Mouse (Mus musculus) gastrocnemius, adult 18-20 months (tissue): ENCODE data around the gene Slc1a1. TPM values are rescaled to one million over a fixed set of nuclear protein-coding genes. Genes with fewer than 3 reads are reported as not detected.

Experiments
- DNase-seq: peaks from one replicate; pipeline ENCODE4 v3.0.0; 2021; ENCODE audit warnings: low spot score
- total RNA-seq, 2 experiments: library from RNA; stranded (reverse); gene quantifications; 2 replicates each; pipeline ENCODE4 v1.2.3; 2021

Gene Slc1a1
- total RNA-seq, 2 experiments from 2014 or later = 3.1 to 3.6 TPM

DNA sequence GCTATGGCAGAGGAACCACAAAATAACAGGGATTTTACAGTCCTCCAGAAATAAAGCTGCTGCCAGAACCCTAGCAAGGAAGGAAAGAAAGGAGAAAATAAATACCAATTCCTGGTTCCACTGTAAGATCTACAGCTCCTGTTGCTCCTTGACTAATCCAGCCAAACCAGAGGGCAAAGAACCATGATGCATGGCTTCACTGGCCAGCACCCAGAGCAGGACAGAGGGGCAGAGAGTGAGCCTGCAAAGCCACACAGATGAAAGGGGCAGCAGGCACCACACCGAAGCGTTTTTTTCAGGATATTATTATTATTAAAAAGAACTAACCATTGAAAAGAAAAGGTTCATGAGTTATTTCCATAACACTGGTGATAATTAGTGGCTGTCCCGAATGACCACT, 17.2 kb downstream of the Slc1a1 start:
- no peak for DNase-seq

DNA sequence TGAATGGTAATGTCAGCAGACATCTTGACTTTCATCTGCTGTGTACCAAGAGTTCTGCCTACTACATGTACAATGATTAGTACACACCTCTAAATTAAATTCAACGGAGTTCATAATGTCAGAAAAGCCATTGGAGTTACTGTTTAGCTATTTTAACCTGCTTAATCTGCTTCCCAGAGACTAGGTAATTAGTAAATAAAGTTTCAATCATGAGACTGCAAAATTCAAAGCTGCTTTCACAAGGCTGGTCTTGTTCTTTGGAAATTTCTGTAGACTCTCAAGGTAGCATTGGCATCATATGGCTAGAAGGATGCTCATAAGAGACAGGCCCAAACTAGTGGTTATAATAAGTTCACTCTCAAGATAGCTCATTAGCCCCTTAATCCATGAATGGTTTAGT, 20.0 kb downstream of the Slc1a1 start:
- no peak for DNase-seq

DNA sequence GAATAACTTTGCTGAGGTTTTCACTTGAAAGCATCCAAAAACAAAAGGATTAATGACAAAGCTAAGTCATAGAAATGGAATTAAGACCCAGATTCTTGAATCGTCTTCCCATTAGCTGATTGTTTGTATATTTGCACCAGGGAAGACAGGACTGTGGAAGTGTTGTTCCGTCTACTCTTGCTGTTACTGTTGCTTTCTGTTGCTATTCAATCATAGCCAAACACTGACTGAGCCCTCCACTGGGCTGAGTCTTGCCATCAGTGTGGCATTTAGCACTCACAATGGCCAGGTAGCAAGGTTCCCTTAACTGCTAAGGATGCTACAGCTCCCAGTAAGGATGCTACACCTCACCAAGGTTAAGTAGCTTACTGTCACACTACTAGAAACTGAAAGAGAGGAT, 25.4 kb downstream of the Slc1a1 start:
- DNase-seq = no peak

DNA sequence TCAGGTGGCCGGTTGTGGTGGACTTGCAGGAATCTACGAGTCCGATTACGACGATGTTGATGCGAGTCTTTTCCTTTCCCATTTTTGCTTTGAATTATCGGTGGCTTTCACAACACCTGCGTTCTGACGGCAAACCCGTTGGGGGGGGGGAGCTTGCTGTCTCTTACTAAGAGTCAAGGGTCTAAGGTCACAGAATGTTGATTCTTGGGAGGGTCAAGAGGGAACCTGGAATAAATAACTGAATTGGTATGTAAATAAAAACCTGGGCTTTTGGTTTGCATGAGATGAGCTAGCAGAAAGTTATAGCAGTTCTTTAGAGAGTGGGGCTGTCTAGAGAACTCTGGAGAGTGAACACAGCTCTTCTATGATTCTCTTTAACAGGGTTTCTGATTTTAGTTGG, 28.8 kb downstream of the Slc1a1 start:
- no peak for DNase-seq

DNA sequence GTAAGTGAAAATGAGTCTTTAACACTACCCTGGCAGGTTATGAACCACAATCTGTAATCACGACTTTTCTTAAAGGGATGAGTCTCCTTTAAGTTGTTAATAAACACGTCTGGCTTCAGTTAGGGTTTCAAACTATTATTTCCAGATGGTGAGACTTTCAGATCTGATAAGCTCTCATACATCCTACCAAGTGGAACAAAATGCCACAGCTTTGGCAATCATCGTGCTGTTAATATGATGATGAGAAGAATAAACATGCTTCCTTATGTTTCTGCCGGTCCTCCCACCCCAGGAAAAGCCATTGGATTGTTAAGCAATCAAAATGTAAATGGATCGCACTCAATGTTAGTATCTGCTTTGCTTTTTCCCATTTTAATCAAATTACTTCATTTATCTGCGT, 30.1 kb downstream of the Slc1a1 start:
- DNase-seq = no peak

DNA sequence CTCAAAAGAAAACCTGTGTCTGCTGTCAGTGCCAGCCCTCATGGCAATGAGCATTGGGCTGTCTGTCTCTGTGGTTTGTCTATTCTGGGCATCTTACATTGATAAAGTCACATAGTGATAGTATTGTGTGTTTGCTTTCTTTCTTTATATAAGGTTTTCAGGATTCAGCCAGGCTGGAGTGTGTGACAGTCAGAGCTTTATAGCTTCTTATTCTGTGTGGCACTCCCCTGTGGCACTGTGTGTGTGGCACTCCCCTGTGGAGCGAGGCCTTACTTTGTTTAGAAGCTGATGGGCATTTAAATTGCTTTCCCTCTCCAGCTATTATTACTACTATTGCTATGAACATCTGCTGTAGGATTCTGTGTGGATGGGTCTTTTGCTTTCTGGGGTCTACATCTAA, 30.7 kb downstream of the Slc1a1 start:
- DNase-seq = no peak

DNA sequence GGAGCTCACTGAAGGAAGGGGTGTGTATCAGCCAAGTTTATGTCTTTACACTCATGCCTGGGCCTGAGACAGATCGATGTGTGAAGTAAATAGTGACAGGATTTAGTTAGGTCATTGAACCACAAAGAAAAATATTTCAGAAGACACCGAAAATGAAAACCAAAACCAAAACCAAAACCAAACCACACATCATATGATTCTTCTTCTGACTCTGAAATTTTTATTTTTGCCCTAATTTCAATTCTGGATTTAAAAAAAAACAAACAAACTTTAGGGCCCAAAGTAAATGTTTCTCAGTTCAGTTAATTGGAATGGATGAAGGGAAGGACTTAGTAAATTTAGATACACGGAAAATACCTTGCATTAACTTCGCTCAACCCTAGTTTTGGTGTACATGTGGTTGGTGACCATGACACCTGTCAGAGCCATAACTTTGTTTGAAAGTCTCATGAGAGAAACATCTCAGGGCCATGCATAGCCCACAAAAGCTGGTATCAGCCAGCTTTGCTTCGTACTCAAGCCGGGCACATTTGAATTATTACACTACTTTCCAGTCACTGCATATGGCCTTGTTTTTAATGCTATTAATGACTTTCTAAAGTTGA, 34.5 kb downstream of the Slc1a1 start:
- DNase-seq = no peak

DNA sequence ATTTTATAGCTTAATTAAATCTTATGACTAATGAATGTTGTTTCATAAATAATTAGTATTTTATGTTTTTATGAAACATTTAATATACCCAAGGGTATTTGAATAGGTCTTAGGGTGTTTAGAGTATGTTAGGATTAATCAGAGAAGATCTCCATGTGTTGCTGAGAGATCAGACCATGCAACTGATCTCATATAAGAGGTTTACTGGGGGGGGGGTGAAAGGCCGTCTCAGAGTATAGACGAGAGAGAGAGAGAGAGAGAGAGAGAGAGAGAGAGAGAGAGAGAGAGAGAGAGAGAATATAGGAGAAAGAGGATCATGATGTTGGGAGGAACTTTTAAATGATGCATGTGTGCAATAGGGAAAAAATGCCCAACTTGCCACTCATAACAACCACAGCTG, 35.5 kb downstream of the Slc1a1 start:
- no peak for DNase-seq

DNA sequence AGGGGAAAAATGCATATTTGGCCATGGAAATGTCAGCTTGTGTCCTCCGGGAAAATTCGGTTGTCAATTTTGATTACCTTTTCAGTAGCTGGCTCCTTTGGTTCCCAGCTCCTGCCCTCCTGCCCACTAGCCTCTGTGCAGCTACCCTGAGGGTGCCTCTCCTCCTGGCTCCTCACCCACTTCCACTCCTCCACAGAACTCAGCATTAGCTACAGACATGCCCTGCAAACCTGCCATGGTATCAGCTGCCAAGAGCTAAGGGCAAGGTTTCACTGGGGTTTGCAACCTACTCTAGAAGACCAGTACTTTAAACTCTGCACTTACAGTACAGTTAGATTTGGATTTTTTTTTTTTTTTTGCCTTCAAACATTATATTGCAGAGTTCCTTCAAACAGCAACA, 44.6 kb downstream of the Slc1a1 start:
- DNase-seq = no peak

DNA sequence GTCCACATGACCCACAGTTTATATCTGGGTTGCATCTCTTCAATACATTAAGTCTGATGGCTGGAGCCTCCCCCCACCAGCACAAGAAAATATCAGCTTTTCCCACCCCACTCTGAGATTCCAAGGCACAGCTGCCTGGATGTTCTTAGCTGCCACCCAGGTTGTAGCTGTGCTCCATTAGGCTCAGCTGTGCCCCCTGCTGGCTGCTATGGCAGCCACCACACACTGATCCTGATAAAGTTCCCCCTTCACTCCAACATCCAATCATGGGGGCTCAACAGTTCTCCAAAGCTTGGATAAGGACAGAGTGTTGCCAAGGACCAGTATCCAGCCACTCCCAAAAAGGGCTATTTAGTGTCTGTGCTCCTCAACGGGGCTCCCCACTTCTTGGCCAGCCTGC, 48.3 kb downstream of the Slc1a1 start:
- no peak for DNase-seq

DNA sequence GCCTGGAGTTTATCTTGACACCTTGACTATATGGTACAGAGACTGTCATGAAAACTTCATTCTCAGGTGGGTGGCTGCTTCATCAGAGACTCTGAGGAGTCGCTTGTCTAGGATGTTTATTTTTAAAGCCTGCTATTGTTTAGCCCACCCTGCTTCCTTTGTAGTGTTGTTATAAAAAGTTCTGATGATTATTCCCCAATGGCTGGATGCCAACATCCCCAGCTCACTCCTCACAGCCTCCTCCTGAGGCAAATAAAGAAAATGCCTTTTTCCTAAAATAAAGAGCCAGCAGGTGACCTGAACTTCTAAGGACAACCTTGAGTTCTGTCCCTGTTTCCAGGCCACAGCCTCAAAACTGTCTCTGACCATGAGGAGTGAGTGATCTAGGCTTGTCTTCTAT, 53.6 kb downstream of the Slc1a1 start:
- no peak for DNase-seq

DNA sequence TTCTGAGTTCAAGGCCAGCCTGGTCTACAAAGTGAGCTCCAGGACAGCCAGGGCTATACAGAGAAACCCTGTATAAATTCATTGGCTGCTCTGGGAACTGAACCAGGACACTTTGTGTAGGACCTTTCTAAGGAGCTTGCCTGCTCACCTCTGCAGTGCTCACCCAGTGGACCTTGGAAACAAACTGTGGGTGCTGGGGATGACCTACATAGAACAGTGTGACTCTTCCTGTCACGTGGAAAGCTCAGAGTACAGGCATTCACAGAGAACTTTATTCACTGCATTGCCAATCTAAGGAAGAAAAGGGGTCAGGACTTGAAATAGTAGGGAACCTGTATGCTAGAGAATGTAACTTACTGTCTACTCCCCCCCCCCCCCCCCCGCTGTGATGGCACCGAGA, 54.4 kb downstream of the Slc1a1 start:
- no peak for DNase-seq

DNA sequence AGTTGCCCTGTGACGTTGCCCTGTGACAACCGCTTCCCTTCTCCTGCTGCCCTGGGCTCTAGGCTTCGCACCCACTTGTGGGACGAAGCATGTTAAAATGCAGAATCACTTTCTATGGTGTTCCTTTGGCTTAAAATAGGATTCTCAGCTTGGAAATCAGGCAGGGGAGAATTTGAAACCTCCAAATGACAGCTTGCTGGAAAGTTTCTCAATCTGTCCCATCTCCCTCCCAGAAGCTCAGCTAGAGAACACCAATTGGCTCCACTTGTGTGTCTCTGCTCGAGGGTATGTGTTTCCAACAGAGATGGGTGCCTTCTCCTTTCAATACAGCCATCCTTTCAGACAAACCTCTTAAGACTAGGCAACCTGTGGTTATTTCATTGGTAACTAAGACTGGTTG, 56.4 kb downstream of the Slc1a1 start:
- no peak for DNase-seq

DNA sequence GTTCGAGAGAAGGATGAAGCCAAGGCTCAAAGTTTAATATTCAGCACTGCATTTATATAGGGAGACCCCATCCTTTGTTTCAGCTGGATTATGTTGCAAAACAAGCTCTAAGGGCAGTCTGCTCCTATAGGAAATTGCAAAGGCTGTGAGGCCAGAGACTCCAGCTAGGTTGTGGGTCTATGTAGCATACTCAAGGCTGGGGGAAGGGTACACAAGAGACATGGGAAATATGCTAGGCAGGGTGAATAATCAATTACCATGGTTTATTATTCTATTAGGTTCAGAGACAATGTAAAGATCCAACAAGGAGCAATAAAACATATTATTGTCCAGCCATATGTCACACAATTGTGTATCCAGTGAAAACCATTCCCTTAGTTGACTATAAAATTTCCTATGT, 57.0 kb downstream of the Slc1a1 start:
- no peak for DNase-seq

DNA sequence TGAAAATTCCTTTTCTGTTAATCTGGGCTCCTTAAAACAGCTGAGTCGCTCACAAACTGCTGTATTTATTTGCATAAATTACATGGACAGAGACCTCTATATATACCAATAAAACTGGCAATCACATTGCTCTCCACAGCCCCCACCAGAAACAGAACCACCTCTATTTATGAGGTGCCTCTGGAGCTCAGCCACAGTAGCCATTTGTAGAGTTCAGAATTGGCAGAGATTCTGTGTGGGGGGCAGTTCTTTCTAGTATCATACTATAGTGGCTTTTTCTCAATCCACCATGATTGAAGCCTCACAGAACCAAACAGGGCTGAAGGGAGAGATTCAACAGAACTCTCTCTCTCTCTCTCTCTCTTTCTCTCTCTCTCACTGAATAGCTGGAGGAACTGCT, 61.8 kb downstream of the Slc1a1 start:
- DNase-seq = no peak

DNA sequence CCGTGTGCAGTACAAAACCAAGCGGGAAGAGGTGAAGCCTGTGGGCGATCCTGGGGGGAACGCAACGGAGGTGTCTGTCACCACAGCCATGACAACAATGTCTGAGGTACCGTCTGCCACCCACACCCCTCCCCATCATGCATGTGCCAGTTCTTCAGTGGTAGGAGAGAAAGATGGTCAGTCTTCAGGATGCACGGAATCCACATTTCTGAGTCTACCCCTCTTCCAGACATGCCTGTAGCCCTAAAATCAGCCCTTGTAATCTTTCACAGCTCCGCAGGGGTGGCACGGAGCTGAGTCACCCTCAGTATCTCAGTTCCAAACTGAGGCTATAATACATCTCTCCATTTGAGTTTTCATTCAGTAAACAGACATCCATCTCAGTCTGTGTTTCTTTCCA, 62.6 kb downstream of the Slc1a1 start:
- DNase-seq = no peak

DNA sequence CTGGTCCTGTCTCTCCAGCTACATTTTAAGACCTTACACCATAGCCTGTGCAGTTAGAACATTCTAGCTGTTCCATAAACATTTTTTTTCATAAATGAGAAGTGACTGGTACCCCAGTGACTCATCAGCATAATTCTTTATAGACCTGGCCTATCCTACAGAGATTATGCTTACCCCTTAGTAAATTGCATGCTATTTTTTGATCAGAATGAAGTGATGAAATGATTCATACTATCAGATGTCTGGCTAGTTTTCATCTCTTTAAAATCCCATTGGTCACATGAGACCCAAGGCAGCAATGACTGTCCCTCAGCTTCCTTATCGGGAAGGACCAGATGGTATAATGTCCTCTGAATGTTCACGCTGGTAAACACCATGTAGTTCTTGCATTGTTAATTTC, 65.9 kb downstream of the Slc1a1 start:
- DNase-seq = no peak

DNA sequence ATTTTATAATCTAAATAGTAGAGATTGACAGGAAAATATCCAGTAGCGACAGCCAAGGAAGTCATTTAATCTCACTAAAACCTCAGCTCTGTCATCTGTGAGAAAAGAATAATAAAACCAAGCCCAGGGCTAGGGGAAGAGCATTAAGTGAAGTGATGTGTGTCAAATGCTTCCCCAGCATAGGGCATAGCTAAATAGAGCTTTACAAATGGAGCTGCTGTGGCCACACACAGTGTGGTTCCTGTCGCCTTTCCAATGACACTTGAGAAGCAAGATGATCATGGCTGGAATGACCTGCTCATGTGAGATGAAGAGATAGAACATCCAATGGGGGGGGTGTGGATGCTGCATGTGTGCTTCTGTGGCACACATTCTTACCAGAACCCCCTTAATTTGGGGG, 67.3 kb downstream of the Slc1a1 start:
- DNase-seq = no peak

DNA sequence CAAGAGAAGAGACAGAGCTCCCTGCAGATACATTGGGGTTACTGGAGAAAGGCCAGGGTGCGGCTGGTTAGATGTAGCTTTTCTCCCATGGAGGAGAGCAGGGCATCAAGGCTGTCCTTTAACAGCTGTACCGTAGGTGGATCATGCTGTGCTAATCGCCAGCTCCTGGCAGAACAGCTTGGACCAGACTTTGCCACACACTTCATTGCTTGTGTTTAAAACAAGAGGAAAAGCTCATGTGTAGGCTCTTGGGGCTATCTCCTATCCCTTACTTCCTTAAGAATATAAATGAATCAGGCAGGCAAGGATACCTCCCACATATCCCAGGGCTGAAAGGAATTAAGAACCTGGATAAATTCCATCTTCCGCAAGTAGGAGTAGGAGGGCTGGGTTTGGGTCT, 68.0 kb downstream of the Slc1a1 start:
- DNase-seq = no peak

DNA sequence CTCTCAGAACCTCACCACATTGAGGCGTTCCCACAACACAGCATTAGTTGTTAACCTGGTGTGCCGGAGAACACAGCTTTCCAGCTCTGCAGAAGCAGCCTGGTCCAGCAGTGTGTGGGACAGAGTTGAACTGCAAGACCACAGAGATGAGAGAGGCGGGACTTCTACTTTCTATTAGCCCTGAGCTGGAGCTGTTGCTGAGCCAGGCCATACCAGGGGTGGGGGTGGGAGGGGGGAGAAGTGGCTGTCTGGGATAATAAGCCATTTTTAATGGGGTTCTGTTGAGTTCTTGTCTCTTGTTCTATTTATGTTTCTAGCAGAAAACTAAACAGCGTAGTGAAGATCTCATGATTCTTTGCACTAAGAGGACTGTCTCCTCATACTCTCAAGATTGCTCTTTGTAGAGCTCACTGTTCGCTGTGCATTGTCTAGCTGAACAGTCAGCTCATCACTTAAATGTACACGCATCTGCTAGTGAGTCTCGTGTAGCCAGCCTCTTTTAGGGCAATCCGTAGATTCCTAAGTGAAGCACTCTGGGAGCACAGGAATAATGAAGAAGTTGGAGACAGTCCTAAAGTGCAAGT, 68.8 kb downstream of the Slc1a1 start:
- no peak for DNase-seq

DNA sequence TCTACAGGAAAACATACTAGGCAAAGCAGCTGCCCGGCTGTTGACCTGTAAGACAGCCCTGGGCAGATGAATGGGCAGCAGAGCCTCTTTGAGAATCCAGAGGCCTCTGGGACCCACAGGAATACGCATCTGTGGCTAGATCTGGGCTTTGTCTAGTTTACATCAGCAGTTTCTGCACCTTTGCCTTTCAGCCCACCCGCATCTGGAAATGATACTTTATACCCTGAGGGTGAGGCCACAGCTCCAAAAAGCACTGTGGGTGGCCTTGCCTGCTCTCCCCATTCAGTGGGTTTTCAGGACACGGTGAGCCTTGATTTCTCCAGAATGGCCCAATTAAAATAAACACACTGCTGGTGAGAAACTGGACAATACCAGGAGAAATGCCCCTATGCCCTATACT, 73.3 kb downstream of the Slc1a1 start:
- DNase-seq = no peak

DNA sequence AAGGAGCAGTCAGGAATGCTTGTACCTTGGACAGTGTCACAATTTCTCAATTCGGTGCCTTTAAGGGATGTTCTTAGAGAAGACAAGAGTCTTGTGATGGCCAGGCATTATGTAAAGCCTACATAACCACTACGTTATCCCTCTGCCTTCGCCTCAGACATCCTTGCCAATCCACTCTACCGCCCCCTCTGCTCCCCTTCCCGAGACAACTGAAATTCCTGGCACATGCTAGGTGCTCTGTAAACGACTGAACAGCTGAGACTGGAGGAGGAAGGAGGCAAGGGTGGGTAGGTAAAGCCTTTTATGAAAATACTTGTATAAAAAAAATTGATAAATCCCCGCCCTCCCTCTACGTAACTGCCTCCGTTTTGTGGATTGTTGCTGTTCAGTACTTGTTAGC, 73.8 kb downstream of the Slc1a1 start:
- no peak for DNase-seq

DNA sequence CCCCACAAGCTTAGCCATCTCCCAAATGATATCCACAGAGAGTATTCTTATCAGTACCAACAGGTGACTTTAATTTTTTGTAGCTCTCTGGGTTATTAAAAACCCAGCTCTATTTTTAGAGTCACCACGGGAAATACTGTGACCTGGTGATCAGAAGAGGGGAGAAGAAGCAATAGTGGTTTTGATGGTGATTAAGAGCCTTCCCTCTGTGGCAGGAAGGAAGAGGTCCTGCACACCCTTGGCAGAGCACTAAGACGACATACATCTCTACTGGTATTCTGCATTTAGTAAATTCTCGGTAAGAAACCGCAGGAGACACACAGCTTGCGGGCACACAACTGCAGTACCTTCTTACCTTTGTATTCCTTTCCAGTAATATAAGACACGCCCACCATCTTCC, 79.7 kb downstream of the Slc1a1 start:
- no peak for DNase-seq

DNA sequence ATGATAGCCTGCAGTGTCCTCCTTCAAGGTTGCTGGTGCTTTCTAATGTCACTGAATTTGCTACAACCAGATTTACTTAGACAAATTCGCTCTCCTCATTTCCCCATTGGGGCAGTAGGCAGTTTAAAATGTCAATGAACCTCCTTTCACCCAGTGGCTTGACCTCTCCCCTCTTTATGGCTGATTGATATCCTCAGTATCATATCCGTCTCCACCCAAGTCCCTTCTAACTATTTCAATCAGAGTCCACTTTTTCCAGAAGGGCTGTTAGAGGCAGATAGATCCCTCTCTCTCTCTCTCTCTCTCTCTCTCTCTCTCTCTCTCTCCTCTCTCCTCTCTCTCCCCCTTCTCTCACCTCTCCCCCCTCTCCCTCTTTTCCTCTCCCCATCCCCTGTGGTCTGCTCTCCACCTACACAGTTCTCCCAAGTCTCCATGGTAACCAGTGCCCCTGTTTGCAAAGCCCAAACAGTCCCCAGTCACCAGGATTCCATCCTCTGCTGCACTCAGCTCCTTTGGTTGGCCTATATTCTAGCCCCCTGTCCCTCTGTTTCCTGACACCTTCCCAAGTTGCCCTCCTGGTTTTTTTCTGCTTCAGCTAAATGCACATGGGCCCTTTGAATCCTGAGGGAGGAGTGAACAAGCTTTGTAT, 80.9 kb downstream of the Slc1a1 start:
- DNase-seq = no peak
